Mouse (Mus musculus) erythroblast, adult 5-6 weeks (primary cell): ENCODE data around the gene Wdr89. TPM values are rescaled to one million over a fixed set of nuclear protein-coding genes. Genes with fewer than 3 reads are reported as not detected.

Experiments
- total RNA-seq, 2 experiments: library from RNA; stranded (forward) in 1 of 2; stranded (reverse) in 1 of 2; fragments of 150-400 nt in 1 of 2; fragments of 200-764, 138-1000 nt in 1 of 2; gene quantifications; 2 replicates each; pipeline versions ENCODE4 v1.2.3 to v1.2.4; 2015 to 2017; ENCODE audit warnings: low replicate concordance in 2 of 2

Gene Wdr89
- total RNA-seq, 2 experiments from 2014 or later: 3.7 to 4.8 TPM

Other genes starting within 250 kb of the Wdr89 start
- gene Ppp2r5e, start 73.3 kb downstream of the Wdr89 start, total RNA-seq (2015; ENCODE audit: low replicate concordance): 25.6 and 47.6 TPM in 2 replicates
- 6.4 TPM in 2 replicates for gene Ppp2r5e, start 73.3 kb downstream of the Wdr89 start, total RNA-seq (2017; ENCODE audit: low replicate concordance)
- 44.0 and 44.1 TPM in 2 replicates for gene Sgpp1, start 66.2 kb upstream of the Wdr89 start, total RNA-seq (2015; ENCODE audit: low replicate concordance)
- gene Sgpp1, start 66.2 kb upstream of the Wdr89 start, total RNA-seq (2017; ENCODE audit: low replicate concordance): 26.3 and 31.6 TPM in 2 replicates
- 10.8 and 11.1 TPM in 2 replicates for gene Syne2, start 148.6 kb upstream of the Wdr89 start, total RNA-seq (2015; ENCODE audit: low replicate concordance)
- gene Syne2, start 148.6 kb upstream of the Wdr89 start, total RNA-seq (2017; ENCODE audit: low replicate concordance): 6.8 and 8.5 TPM in 2 replicates